Mouse (Mus musculus): Measurements from ENCODE around the gene Guca1b. TPM values are rescaled to one million over a fixed set of nuclear protein-coding genes. Genes with fewer than 3 reads are reported as not detected.
"Not testable (repeated sequence)": the region's sequence is repeated elsewhere in the genome, so short reads cannot be mapped to it uniquely, and the experiment has no call there.

The Guca1b gene
- polyA plus RNA-seq, 1 experiment from 2014 or later, result 0.87 TPM

DNA sequence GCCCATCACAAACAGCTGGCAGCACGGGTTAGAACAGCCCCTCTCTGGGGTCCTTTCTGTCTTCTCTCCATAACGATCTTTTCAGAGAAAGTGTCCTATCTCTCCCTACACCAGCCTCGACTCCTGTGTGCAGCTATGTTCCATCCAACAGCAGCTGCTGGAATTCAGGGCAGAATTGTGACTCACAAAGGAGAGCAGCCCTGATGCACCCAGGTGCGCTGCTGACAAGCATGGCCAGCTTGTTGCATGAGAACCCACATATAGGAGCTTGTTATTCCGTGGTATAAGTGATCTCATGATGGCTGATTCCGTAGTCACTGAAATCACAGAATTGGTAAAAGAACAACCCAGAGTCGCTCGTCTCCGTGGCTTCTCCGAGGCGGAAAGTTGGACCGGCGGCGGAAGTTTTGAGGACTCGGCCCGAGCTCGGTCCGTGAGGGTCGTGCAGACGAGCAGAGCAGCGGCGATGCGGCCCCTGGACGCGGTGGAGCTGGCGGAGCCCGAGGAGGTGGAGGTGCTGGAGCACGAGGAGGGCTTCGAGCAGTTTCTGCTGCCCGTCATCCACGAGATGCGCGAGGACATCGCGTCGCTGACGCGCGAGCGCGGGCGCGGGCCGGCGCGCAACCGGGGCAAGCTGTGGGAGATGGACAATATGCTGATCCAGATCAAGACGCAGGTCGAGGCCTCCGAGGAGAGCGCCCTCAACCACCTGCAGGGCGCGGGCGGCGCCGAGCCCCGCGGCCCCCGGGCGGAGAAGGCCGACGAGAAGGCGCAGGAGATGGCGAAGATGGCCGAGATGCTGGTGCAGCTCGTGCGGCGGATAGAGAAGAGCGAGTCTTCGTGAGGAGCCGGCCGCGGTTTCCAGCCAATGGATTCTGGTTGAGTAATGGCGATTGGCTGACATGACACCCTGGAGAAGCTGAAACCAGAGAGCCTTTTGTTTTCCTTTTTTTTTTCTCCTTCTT is 25.0 kb downstream of the Guca1b start:
- ATAC-seq (ENCODE audit: insufficient number of reproducible peaks, low FRiP score, low TSS enrichment, low read depth); H3K36me3 ChIP-seq; H3K9ac ChIP-seq: not testable (repeated sequence)

DNA sequence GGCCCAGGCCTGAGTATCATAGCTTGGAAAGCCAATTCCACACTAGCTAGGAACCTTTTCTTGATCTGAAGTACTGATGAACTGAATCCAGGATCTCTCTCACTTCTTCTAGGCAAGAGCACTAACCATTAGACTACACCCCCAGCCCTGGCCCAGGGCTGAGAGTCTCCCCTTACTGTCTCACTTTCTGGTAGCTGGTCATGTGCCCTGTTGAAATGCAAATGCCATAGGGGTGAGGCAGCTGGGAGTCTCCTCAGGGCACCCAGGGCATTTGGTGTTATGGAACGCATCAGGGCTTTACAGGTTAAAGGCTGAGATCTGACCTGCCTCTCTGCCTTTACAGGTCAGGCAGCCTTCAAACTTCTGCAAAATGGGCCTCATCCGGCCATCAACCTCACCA is 35.0 kb downstream of the Guca1b start:
- no peak overlapping the region for H3K9ac ChIP-seq
- WGBS, result 60% methylated on average over 2 of the region's 2 CpGs
- no peak overlapping the region for H3K4me2 ChIP-seq (replicated peaks)
- no peaks in the 10 kb centered on the region for H3K36me3 ChIP-seq
- H3K27ac ChIP-seq (replicated peaks), result no peak overlapping the region
- no peak for ATAC-seq (ENCODE audit: insufficient number of reproducible peaks, low FRiP score, low TSS enrichment, low read depth)
- H3K9me3 ChIP-seq (replicated peaks), result no peaks in the 10 kb centered on the region
- H3K4me3 ChIP-seq (replicated peaks), result no peak overlapping the region
- H3K4me1 ChIP-seq, result no peaks in the 10 kb centered on the region
- no peaks in the 10 kb centered on the region for H3K27me3 ChIP-seq

More for the DNA sequence above, 25.0 kb downstream of the Guca1b start:
- Histone ChIP-seq H3K4me3 (replicated peaks) (peak overlapping the region; percentile 39), H3K27me3 (peaks cover 25% of the 10 kb centered on the region), H3K4me2 (replicated peaks) (peak overlapping the region; percentile 67)
- WGBS, result 2% methylated on average over 74 of the region's 74 CpGs
- not testable (repeated sequence) for H3K27ac ChIP-seq (replicated peaks); H3K4me1 ChIP-seq; H3K9me3 ChIP-seq (replicated peaks)

DNA sequence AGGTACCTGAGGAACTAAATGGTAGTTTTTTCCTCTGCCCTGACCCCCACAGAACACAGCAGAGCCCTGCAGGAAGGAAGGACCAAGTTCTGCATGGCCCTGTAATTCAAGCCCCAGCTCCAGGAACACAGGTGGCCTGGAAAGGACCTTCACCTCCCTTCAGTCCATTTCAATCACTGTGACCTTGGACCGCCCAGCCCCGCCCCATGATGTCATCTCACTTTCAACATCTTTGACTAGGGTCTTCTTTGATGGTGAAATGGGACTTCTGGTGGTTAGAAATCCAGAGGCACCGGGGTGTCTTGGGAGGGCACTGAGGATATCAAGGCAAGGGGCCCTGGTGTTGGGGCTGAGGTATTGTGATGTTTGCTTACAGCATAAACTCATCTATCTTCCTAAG is 36.4 kb downstream of the Guca1b start:
- no peak overlapping the region for H3K4me3 ChIP-seq (replicated peaks)
- no peaks in the 10 kb centered on the region for H3K27me3 ChIP-seq
- H3K9ac ChIP-seq, result no peak overlapping the region
- no peak overlapping the region for H3K4me2 ChIP-seq (replicated peaks)
- H3K4me1 ChIP-seq, result no peaks in the 10 kb centered on the region
- no peaks in the 10 kb centered on the region for H3K9me3 ChIP-seq (replicated peaks)
- no peak overlapping the region for H3K27ac ChIP-seq (replicated peaks)
- WGBS, result 79% methylated on average over 3 of the region's 3 CpGs
- H3K36me3 ChIP-seq, result no peaks in the 10 kb centered on the region
- no peak for ATAC-seq (ENCODE audit: insufficient number of reproducible peaks, low FRiP score, low TSS enrichment, low read depth)

DNA sequence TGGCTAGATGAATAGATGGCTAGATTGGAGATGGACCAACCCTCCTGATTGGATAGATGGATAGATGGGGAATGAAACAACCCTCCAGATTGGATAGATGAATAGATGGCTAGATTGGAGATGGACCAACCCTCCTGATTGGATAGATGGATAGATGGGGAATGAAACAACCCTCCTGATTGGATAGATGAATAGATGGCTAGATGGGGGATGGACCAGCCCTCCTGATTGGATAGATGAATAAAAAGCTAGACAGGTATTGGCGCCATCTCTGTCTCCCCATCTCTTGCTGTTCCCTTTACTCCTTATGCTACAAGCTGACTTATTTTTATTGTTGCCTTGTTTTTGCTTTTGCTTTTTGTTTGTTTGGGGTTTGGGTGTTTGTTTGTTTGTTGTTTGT is 37.4 kb downstream of the Guca1b start:
- H3K27ac ChIP-seq (replicated peaks); H3K36me3 ChIP-seq; H3K4me3 ChIP-seq (replicated peaks); H3K9ac ChIP-seq; H3K9me3 ChIP-seq (replicated peaks); ATAC-seq (ENCODE audit: insufficient number of reproducible peaks, low FRiP score, low TSS enrichment, low read depth); H3K27me3 ChIP-seq; H3K4me1 ChIP-seq; H3K4me2 ChIP-seq (replicated peaks): not testable (repeated sequence)
- 87% methylated on average over 1 of the region's 1 CpGs for WGBS

DNA sequence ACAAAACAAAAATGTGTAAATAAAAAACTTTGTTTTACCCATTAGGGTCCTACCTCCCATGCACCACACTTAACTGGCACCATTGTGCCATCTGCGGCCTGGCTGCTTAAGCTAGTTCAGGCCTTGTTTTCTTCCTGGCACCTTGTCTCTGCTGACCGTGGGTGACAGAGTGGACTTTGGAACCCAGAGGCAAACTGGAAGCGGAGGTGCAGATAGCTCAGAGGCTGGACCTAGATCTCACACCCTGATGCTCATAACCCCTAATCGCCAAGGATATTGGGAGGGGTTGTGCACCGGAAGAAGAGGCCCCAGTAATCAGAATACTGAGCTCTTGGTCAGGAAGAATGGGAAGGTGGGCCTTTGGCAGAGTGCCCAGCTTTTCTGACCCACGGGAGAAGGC is 39.0 kb downstream of the Guca1b start:
- no peaks in the 10 kb centered on the region for H3K36me3 ChIP-seq
- WGBS, result 79% methylated on average over 6 of the region's 6 CpGs
- H3K9ac ChIP-seq, result no peak overlapping the region
- peaks cover 5% of the 10 kb centered on the region; the same call in 1 of the 2 replicates for H3K4me1 ChIP-seq
- H3K4me3 ChIP-seq (replicated peaks), result no peak overlapping the region
- no peaks in the 10 kb centered on the region for H3K27me3 ChIP-seq
- H3K27ac ChIP-seq (replicated peaks), result no peak overlapping the region
- H3K4me2 ChIP-seq (replicated peaks), result no peak overlapping the region
- no peak for ATAC-seq (ENCODE audit: insufficient number of reproducible peaks, low FRiP score, low TSS enrichment, low read depth)
- H3K9me3 ChIP-seq (replicated peaks), result no peaks in the 10 kb centered on the region

DNA sequence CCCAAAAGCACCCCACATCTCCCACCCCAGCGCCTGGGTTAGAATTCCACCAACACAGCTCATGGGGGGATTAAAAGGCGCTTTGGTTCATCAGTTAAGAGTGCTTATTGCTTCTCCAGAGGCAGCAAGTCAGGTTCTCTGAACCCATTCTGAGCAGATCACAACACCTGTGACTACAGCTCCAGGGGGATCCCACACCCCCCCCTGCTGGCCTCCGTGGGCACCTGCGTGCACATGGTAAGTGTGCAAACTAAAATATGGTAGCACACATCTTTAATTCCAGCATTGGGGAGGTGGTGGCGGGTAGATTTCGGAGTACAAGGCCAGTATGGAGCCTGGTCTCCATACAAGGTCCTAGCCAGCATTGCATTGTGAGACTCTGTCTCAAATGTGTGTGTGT is 42.1 kb downstream of the Guca1b start:
- no peak overlapping the region for H3K27ac ChIP-seq (replicated peaks)
- H3K9me3 ChIP-seq (replicated peaks), result no peaks in the 10 kb centered on the region
- no peak overlapping the region for H3K9ac ChIP-seq
- no peak for ATAC-seq (ENCODE audit: insufficient number of reproducible peaks, low FRiP score, low TSS enrichment, low read depth)
- 75% methylated on average over 6 of the region's 6 CpGs for WGBS
- H3K4me3 ChIP-seq (replicated peaks), result no peak overlapping the region
- peaks cover 5% of the 10 kb centered on the region; the same call in 1 of the 2 replicates for H3K4me1 ChIP-seq
- H3K4me2 ChIP-seq (replicated peaks), result no peak overlapping the region
- H3K27me3 ChIP-seq, result no peaks in the 10 kb centered on the region
- H3K36me3 ChIP-seq, result no peaks in the 10 kb centered on the region

DNA sequence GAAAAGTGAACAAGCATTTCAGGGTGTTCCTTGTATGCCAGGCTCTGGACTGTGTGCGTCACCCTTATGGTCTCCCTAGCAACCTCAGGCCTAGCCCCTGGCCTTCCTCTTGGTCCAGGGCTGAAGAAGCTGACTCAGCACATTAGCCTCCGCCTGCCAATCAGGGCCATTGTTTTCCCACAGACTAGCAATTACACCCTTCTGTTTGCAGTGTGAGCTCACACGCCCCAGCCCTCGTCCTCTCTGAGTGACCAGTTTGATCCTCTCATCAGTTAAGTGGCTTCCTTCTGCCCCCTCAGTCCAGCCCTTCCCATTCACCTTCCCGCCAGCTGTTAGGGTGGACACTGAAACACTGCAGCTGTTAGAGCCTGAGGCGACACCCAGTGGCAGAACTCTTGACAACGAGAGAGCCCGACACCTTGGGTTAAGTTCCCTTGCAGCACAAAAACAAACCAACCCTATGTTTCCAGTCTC is 43.7 kb downstream of the Guca1b start:
- no peak overlapping the region for H3K4me3 ChIP-seq (replicated peaks)
- H3K27me3 ChIP-seq, result no peaks in the 10 kb centered on the region
- H3K9ac ChIP-seq, result no peak overlapping the region
- H3K9me3 ChIP-seq (replicated peaks), result no peaks in the 10 kb centered on the region
- H3K4me2 ChIP-seq (replicated peaks), result no peak overlapping the region
- H3K4me1 ChIP-seq, result peaks cover 5% of the 10 kb centered on the region; the same call in 1 of the 2 replicates
- WGBS, result 16% methylated on average over 8 of the region's 8 CpGs
- no peaks in the 10 kb centered on the region for H3K36me3 ChIP-seq
- H3K27ac ChIP-seq (replicated peaks), result no peak overlapping the region
- no peak for ATAC-seq (ENCODE audit: insufficient number of reproducible peaks, low FRiP score, low TSS enrichment, low read depth)

DNA sequence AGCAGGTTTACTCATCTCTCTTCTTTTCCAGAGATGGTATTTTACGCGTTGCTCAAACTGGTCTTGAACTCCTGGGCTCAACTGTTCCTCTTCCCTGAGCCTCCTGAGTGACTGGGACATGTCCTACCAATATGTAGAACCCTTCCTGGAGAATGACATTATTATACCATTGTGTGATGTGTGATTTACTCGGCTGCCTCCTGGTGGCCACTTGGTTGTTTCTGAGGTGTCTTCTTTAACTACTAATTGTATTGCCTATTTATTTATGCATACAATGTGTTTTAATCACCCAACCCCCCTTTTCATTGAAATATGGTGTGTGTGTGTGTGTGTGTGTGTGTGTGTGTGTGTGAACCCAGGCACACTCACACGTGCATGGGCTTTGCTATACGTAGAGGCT is 45.6 kb downstream of the Guca1b start:
- Histone ChIP-seq H3K4me1 (peaks cover 5% of the 10 kb centered on the region; the same call in 1 of the 2 replicates), H3K27ac (replicated peaks) (no peak overlapping the region), H3K27me3 (no peaks in the 10 kb centered on the region), H3K9ac (no peak overlapping the region), H3K9me3 (replicated peaks) (no peaks in the 10 kb centered on the region), H3K4me2 (replicated peaks) (no peak overlapping the region), H3K4me3 (replicated peaks) (no peak overlapping the region), H3K36me3 (no peaks in the 10 kb centered on the region)
- 64% methylated on average over 5 of the region's 5 CpGs for WGBS
- ATAC-seq (ENCODE audit: insufficient number of reproducible peaks, low FRiP score, low TSS enrichment, low read depth), result no peak

DNA sequence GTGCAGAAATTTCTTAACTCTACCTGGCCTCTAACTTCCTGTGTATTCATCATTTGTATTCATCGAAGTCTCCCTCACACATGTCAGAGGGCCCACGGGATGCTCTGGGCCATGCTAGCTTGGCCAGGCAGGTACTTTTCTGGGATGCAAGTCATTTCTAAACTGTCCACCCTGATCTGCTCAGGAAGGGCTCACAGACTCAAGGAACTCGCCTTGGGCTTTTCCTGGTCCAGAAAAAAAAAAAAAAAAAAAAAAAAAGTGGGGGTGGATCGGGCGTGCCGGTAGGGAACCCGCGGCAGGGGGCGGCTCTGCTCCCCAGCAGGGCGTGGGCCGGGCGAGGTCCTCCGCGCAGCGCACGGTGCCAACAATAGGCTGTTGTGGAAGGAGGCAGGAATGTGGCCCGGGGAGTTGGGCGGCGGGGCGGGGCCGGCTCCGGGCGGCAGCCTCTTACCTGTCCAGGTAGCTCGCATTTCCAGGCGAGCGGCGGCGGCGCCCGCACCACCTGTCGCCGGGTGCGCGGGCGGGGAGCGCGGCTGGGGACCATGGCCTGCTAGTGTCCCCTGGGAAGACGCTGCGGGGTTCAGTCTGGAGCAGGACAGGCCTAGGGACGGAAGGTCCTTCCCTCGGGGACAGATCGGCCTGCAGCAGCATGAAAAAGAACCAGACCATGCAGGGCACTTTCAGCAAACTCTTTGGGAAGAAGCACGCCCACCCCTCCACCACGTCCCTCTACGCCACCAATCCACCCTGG is 51.1 kb downstream of the Guca1b start, which contains the start of gene AI661453:
TSS of gene AI661453 (plus strand) at position 460 of the 751 bp plus-strand sequence.
- 1% methylated on average over 45 of the region's 45 CpGs for WGBS
- Histone ChIP-seq H3K9me3 (replicated peaks) (no peaks in the 10 kb centered on the region), H3K4me1 (peaks cover 33% of the 10 kb centered on the region), H3K36me3 (no peaks in the 10 kb centered on the region), H3K27ac (replicated peaks) (peak within 1 kb of the TSS; percentile 81), H3K9ac (0 out of 2 replicates have a peak within 1 kb of the TSS, but pooled peaks have one; percentile 4), H3K4me3 (replicated peaks) (peak within 1 kb of the TSS; percentile 47), H3K27me3 (peaks cover 20% of the 10 kb centered on the region), H3K4me2 (replicated peaks) (peak within 1 kb of the TSS; percentile 85)
- ATAC-seq (ENCODE audit: insufficient number of reproducible peaks, low FRiP score, low TSS enrichment, low read depth), result peak; percentile 63

DNA sequence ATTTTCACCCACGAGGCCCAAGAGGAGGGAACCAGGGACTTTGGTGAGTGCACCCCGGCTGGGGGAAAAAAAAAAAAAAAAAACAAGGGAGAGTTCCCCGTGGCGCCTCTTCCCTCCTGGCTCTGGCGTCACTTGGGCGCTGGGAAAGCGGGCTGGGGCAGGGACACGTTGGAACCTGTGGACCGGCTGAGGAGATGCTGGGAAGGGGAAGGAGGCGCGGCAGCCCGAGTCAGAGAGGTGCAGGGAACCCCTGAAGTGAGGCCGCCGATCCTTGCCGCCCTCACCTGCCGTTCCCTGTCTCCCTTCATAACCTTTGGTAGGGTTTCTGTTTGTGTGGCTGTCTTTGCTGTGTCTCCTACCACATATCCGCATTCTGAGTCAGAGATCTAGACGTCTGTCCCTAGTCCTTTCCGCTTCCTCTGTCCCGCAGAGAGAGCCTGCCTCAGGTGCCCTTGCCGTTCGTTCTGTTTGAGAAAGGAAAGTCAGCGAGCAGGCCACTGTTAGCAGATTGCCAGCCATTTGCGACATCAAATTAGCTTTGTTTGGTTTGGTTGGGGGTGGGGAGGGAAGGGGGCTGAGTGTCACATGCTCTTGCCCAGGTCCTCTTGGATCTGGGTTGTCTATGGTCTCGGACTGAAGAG is 51.8 kb downstream of the Guca1b start, which contains the start of gene 1700001C19Rik:
TSS of gene 1700001C19Rik (minus strand) at position 470 of the 641 bp plus-strand sequence.
- Histone ChIP-seq H3K36me3 (no peaks in the 10 kb centered on the region), H3K4me3 (replicated peaks) (peak within 1 kb of the TSS; percentile 47), H3K4me2 (replicated peaks) (peak within 1 kb of the TSS; percentile 85), H3K27ac (replicated peaks) (peak within 1 kb of the TSS; percentile 81), H3K4me1 (peaks cover 33% of the 10 kb centered on the region), H3K9me3 (replicated peaks) (no peaks in the 10 kb centered on the region), H3K9ac (0 out of 2 replicates have a peak within 1 kb of the TSS, but pooled peaks have one; percentile 4), H3K27me3 (peaks cover 20% of the 10 kb centered on the region)
- no peak; the same call in 1 of the 2 replicates for ATAC-seq (ENCODE audit: insufficient number of reproducible peaks, low FRiP score, low TSS enrichment, low read depth)
- 3% methylated on average over 25 of the region's 25 CpGs for whole genome bisulfite sequencing
